Mouse (Mus musculus) kidney, embryonic 14.5 days (tissue): ENCODE measurements around the gene Arid3a. TPM values are rescaled to one million over a fixed set of nuclear protein-coding genes. Genes with fewer than 3 reads are reported as not detected.

Source experiments
- ATAC-seq: fragments of 200-750 bp; cut with Nextera tagmentation; 2 replicates; pipeline ENCODE4 v1.8.0; 2017; ENCODE audit warnings: moderate number of reproducible peaks, mild to moderate bottlenecking, moderate TSS enrichment, moderate library complexity; ENCODE audit not compliant: low FRiP score, low TSS enrichment
- H3K27ac ChIP-seq: fragments of 300-500 bp; sonication (generic); 2 replicates; pipeline ENCODE4 v1.5.1; 2014; ENCODE audit warnings: low read depth, mild to moderate bottlenecking, low read length, moderate library complexity, mixed read lengths
- H3K27me3 ChIP-seq: fragments of 300-500 bp; sonication (generic); 2 replicates; pipeline ENCODE4 v1.6.1; 2014; ENCODE audit warnings: mild to moderate bottlenecking, low read length; ENCODE audit not compliant: control insufficient read depth, insufficient read depth
- H3K36me3 ChIP-seq: fragments of 300-500 bp; sonication (generic); 2 replicates; pipeline ENCODE4 v1.6.1; 2014; ENCODE audit warnings: low read length, mixed read lengths; ENCODE audit not compliant: control insufficient read depth, insufficient read depth
- H3K4me1 ChIP-seq: fragments of 300-500 bp; sonication (generic); 2 replicates; pipeline ENCODE4 v1.6.1; 2014; ENCODE audit warnings: low read length, mixed read lengths; ENCODE audit not compliant: control insufficient read depth, insufficient read depth
- H3K4me2 ChIP-seq: fragments of 300-500 bp; sonication (generic); replicated peaks from 2 replicates; pipeline ENCODE4 v1.6.1; 2014; ENCODE audit warnings: low read depth, mild to moderate bottlenecking, low read length
- H3K4me3 ChIP-seq: fragments of 300-500 bp; sonication (generic); 2 replicates; pipeline ENCODE4 v1.5.1; 2014; ENCODE audit warnings: mild to moderate bottlenecking, low read length
- H3K9ac ChIP-seq: fragments of 300-500 bp; sonication (generic); 2 replicates; pipeline ENCODE4 v1.6.1; 2014; ENCODE audit warnings: low read depth, mild to moderate bottlenecking, low read length, moderate library complexity
- H3K9me3 ChIP-seq: fragments of 300-500 bp; sonication (generic); 2 replicates; pipeline ENCODE4 v1.6.1; 2016; ENCODE audit warnings: low read length; ENCODE audit not compliant: control insufficient read depth
- WGBS: fragments of 180-500 bp; shearing (Covaris S2); extraction: QIAGEN DNeasy Blood & Tissue Kit; methylation state at CpG from one replicate; pipeline ENCODE4 v1.1.7; 2014; 5-methylcytosine and 5-hydroxymethylcytosine counted together
- polyA plus RNA-seq: library from polyadenylated mRNA; unstranded; fragments of >200 nt; fragmentation: Nextera tagmentation; extraction: Ambion mirVana; gene quantifications from 2 replicates; pipeline ENCODE4 v1.2.1, GENCODE M21; 2014

The Arid3a gene
- polyA plus RNA-seq, 1 experiment from 2014 or later = 12.3 TPM

DNA sequence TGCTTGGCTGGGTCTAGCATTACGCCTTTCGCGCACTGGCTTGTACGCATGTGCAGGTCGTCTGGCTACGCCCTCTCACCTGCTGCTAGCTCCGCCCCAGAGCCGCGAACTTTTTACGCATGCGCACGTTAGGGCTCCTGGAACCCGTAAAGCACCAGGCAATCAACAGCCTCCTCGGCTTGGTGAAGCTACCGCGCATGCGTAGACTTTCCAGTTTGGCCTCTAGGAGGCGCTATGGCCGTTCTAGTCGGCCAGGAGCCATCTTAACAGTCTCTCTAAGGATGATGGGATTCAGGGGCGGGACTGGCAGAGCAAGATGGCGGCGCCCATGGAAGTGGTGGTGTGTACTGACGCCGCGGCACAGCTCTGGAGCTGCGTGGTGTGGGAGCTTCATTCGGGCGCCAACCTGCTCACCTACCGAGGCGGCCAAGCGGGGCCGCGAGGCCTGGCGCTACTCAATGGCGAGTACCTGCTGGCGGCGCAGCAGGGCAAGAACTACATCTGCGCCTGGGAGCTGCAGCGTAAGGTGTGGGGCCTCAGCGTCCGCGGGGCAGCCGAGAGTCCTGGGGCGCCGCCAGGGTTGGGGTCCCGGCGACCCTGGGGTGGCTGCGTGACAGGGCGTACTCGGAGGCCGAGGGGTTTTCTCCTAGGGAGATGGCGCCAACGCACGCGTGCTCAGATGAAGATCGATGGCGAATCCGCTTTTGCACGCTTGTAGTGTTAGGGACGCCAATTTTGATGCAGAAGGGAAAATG is 33.2 kb downstream of the Arid3a start, which contains the start of gene Wdr18:
Gene Wdr18 (plus strand): TSS at position 306 of the 755 bp plus-strand sequence.
- under 1% methylated on average over 61 of the region's 61 CpGs for WGBS

DNA sequence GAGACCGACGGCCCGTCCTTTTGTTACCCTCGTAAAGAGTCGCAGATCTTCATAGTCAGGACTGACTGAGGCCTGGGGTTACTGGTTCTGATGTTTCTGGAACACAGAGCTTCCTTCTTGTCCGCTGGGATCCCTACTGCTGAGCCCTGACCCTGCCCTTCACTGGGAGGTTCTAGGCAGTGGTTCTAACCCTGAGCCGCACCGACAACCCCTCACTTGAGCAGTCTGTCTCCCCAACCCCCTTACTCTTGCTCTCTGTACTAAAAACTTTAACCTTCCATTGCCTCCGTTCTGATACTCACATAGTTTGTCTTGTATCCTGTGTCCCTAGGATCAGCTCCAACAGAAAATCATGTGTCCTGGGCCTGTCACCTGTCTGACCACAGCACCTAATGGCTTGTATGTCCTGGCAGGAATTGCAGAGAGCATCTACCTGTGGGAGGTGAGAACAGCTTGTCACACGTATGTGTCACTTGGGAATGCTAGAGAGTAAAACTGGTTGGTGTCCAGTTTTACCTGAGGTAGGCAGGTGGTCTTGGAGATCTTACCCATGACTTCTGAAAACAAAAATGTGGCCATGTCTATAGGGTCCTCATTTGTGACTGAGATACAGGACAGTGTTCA is 33.9 kb downstream of the Arid3a start:
- 14% methylated on average over 10 of the region's 10 CpGs for WGBS
- H3K27ac ChIP-seq = no peak overlapping the region
- ATAC-seq = no peak

More for the DNA sequence above, 33.2 kb downstream of the Arid3a start, which contains the start of gene Wdr18:
- Histone ChIP-seq H3K4me2 (peak within 1 kb of the TSS; percentile 90), H3K4me1 (peaks cover 19% of the 10 kb centered on the region), H3K27me3 (no peaks in the 10 kb centered on the region; the same call in 1 of the 2 replicates), H3K9me3 (no peaks in the 10 kb centered on the region), H3K27ac (peak within 1 kb of the TSS; percentile 34; the same call in 1 of the 2 replicates), H3K36me3 (peaks cover 30% of the 10 kb centered on the region), H3K9ac (peak within 1 kb of the TSS; percentile 90), H3K4me3 (peak within 1 kb of the TSS; percentile 73)
- peak; percentile 95 for ATAC-seq

DNA sequence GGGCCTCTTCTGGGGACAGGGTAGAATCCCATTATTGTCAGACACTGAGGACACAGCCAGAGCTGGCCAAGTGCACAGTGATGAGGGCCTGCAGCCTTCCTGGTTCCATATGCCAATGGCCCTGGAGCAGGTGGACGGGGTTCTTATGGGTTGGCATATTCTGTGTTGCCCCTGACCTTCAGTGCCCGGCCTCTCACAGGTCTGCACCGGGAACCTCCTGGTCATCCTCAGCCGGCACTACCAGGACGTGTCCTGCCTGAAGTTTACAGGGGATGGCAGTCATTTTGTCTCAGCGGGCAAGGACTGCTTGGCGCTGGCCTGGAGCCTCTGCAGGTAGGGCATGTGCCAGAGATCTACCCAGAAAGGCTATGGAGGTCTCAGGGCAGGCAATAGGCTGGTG is 37.9 kb downstream of the Arid3a start:
- Histone ChIP-seq H3K36me3 (peaks cover 62% of the 10 kb centered on the region), H3K9ac (no peak overlapping the region), H3K4me1 (peaks cover 10% of the 10 kb centered on the region), H3K4me2 (no peak overlapping the region), H3K9me3 (no peaks in the 10 kb centered on the region), H3K27ac (no peak overlapping the region), H3K4me3 (no peak overlapping the region), H3K27me3 (no peaks in the 10 kb centered on the region)
- ATAC-seq = no peak
- WGBS = 96% methylated on average over 7 of the region's 7 CpGs

More for the DNA sequence above, 33.9 kb downstream of the Arid3a start:
- peaks cover 19% of the 10 kb centered on the region for H3K4me1 ChIP-seq
- H3K4me3 ChIP-seq = peak overlapping the region; percentile 73
- no peaks in the 10 kb centered on the region for H3K9me3 ChIP-seq
- H3K9ac ChIP-seq = peak overlapping the region; percentile 90
- H3K4me2 ChIP-seq = peak overlapping the region; percentile 90
- H3K36me3 ChIP-seq = peaks cover 37% of the 10 kb centered on the region
- H3K27me3 ChIP-seq = no peaks in the 10 kb centered on the region; the same call in 1 of the 2 replicates

DNA sequence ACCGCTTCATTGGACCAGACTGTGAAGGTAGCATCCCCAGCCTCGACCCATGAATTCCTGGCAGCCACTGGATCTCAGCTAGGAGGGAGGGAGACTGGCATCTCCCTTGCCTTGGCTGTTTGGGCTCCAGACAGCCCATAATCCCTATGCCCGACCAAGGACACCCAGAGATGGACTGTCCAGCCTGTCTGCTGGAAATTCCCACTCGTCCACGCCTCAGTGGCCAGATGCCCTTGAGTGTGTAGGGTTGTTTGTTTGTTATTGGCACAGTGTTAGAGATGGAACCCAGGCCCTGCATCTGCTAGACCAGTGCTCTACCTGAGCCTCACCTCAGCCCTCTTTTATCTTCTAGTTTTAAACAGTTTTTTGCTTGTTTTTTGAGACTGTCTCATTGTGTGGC is 38.5 kb downstream of the Arid3a start:
- peaks cover 62% of the 10 kb centered on the region for H3K36me3 ChIP-seq
- no peak for ATAC-seq
- 86% methylated on average over 5 of the region's 5 CpGs for WGBS
- no peak overlapping the region for H3K4me2 ChIP-seq
- H3K4me1 ChIP-seq = peaks cover 10% of the 10 kb centered on the region
- H3K27ac ChIP-seq = no peak overlapping the region
- H3K27me3 ChIP-seq = no peaks in the 10 kb centered on the region
- no peak overlapping the region for H3K9ac ChIP-seq
- H3K4me3 ChIP-seq = no peak overlapping the region
- no peaks in the 10 kb centered on the region for H3K9me3 ChIP-seq

DNA sequence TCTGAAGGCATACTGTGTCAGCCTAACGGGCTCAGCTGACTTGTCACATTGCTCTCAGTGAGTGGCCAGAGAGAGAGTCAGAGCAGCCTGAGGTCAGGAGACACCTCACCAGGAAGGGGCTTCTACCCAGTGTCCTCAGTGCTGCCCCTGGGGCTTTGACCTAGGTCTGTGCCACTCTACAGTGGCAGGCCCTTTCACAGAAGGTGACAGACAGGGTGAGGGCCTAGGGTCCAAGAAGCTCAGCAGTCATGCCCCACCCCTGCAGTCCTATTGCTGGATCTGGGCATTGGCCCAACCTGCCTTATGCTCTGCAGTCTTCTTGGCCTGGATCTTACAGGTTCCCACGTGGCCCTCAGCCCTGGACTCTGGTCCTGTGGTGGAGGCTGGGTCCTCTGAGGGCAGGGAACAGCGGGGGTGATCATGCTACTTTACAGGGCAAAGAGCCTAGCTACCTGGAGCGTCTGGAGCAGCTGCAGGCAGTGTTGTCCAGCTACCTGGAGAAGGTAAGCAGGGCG is 40.1 kb downstream of the Arid3a start:
- ATAC-seq = no peak
- H3K4me3 ChIP-seq = no peak overlapping the region
- H3K27me3 ChIP-seq = peaks cover 14% of the 10 kb centered on the region; the same call in 1 of the 2 replicates
- no peak overlapping the region for H3K27ac ChIP-seq
- peaks cover 62% of the 10 kb centered on the region for H3K36me3 ChIP-seq
- H3K4me1 ChIP-seq = 0 out of 2 replicates have a peak, but pooled peaks cover 4% of the 10 kb centered on the region
- H3K4me2 ChIP-seq = no peak overlapping the region
- no peaks in the 10 kb centered on the region for H3K9me3 ChIP-seq
- WGBS = 85% methylated on average over 5 of the region's 5 CpGs
- H3K9ac ChIP-seq = no peak overlapping the region

DNA sequence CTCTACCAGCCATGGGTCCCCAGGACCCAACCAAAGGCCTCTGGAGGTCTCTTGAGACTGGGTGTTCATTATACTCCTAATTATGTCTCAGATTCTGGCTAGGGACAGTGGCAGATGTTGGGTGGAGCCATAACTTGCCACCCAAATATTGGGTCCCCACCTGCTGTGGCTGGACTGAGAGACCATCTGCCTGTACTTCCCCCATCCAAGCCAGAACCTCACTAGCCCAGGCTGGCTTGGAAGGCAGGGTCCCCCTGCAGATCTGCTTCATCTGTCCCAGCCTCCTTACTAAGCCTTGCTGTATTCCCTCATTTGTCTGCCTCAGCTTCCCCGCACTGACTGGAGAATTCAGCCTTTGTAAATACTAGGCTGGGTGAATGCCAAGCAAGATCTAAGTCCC is 41.3 kb downstream of the Arid3a start:
- Histone ChIP-seq H3K9ac (peak overlapping the region; percentile 18; the same call in 1 of the 2 replicates), H3K4me1 (0 out of 2 replicates have a peak, but pooled peaks cover 7% of the 10 kb centered on the region), H3K4me2 (no peak overlapping the region), H3K9me3 (no peaks in the 10 kb centered on the region), H3K36me3 (peaks cover 50% of the 10 kb centered on the region), H3K27me3 (peaks cover 15% of the 10 kb centered on the region; the same call in 1 of the 2 replicates), H3K4me3 (no peak overlapping the region), H3K27ac (no peak overlapping the region)
- no peak for ATAC-seq
- WGBS = 85% methylated on average over 1 of the region's 1 CpGs

DNA sequence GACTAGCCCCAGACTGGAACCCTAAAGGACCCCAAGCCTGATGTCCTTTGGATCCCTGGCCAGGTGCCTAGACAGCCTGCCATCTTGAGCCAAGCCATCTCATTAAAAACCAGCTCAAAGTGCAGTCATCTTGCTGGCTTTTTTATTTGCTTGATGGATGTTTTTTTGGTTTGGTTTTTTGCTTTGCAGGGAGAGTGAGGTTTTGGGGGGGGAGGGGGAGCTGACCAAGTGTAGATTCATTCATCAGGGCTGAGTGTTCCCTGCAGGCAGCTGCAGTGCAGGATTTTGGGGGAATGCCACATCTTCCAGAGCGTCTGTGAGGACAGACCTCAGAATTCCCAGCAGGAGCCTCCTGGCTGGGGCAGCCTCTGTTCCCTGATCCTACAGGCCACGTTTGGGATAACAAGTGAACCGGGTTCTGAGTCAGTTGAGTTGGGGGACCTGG is 42.3 kb downstream of the Arid3a start:
- no peaks in the 10 kb centered on the region for H3K9me3 ChIP-seq
- no peak overlapping the region for H3K9ac ChIP-seq
- H3K27ac ChIP-seq = no peak overlapping the region
- peaks cover 15% of the 10 kb centered on the region; the same call in 1 of the 2 replicates for H3K27me3 ChIP-seq
- H3K4me1 ChIP-seq = 0 out of 2 replicates have a peak, but pooled peaks cover 7% of the 10 kb centered on the region
- no peak overlapping the region for H3K4me3 ChIP-seq
- ATAC-seq = no peak
- 21% methylated on average over 3 of the region's 3 CpGs for WGBS
- H3K36me3 ChIP-seq = peaks cover 41% of the 10 kb centered on the region
- H3K4me2 ChIP-seq = no peak overlapping the region

DNA sequence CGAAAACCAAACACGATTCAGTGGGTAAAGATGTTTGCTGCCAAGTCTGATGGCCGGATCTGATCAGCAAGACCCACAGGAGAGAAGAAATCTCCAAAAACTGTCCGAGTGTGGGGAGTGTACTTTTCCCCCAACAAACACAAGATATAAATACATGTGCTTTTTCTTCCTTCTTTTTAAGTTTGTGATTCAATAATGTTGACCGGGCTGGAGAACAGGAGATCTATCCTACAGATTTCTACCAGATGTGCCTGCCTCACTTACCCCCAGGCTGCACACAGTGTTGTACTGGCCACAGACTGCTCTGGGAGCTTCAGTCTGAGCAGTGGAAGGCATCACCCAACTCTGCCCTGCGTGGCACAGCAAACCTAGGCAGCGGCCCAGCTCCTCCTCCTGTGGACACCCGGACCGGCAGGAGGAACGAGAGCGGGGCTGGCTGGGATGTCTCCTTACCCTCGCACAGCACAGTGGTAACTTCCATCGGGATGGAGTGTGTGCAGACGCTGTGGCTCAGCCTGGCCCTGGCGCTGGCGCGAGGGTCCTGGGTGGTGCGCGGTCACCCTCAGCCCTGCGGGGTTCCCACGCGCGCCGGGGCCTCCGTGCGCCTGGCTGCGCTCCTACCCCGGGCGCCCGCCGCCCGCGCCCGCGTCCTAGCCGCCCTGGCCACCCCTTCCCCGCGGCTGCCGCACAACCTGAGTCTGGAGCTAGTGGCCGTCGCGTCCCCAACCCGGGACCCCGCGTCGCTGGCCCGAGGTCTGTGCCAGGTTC is 43.8 kb downstream of the Arid3a start, which contains the start of gene Grin3b:
Gene Grin3b (plus strand): TSS at position 301 of the 768 bp plus-strand sequence.
- H3K9me3 ChIP-seq = no peaks in the 10 kb centered on the region
- peak within 1 kb of the TSS; percentile 40 for H3K9ac ChIP-seq
- peaks cover 15% of the 10 kb centered on the region; the same call in 1 of the 2 replicates for H3K27me3 ChIP-seq
- no peak within 1 kb of the TSS for H3K27ac ChIP-seq
- 9% methylated on average over 41 of the region's 47 CpGs for WGBS
- H3K4me1 ChIP-seq = 0 out of 2 replicates have a peak, but pooled peaks cover 7% of the 10 kb centered on the region
- H3K4me3 ChIP-seq = peak within 1 kb of the TSS; percentile 48
- peaks cover 33% of the 10 kb centered on the region for H3K36me3 ChIP-seq
- ATAC-seq = peak; percentile 34; the same call in 1 of the 2 replicates
- peak within 1 kb of the TSS; percentile 93 for H3K4me2 ChIP-seq
